Mouse (Mus musculus): ENCODE measurements at regions not wholly inside any gene's neighbourhood (a gene's known extent, or its start where the extent isn't known, plus 50 kb on each side); places are given as distances from the start of the nearest gene placed in this dataset.

- DNase-seq = no peak
Measured at GRCm38 (mm10) chr14:102402061-102402689, 580.3 kb downstream of the Kctd12 start.

GRCm38 (mm10) chr14:102396036-102396734 lies 586.3 kb downstream of the Kctd12 start:
- no peak for DNase-seq

GRCm38 (mm10) chr14:102392351-102392750 lies 590.1 kb downstream of the Kctd12 start:
- DNase-seq = no peak

GRCm38 (mm10) chr14:102372994-102373567 lies 609.4 kb downstream of the Kctd12 start:
- DNase-seq = no peak

- no peak for DNase-seq
Measured at GRCm38 (mm10) chr14:102361589-102361988, 620.8 kb downstream of the Kctd12 start.

- DNase-seq = no peak
Measured at GRCm38 (mm10) chr14:102329409-102329808, 599.7 kb downstream of the Lmo7 start.

GRCm38 (mm10) chr14:102306332-102306731 lies 576.6 kb downstream of the Lmo7 start:
- DNase-seq = no peak

GRCm38 (mm10) chr14:102302826-102303225 lies 573.1 kb downstream of the Lmo7 start:
- no peak for DNase-seq

GRCm38 (mm10) chr14:102300251-102300650 lies 570.5 kb downstream of the Lmo7 start:
- no peak for DNase-seq

GRCm38 (mm10) chr14:102291361-102291760 lies 561.6 kb downstream of the Lmo7 start:
- DNase-seq = no peak

GRCm38 (mm10) chr14:102250076-102250475 lies 520.3 kb downstream of the Lmo7 start:
- DNase-seq = no peak

- DNase-seq = no peak
Measured at GRCm38 (mm10) chr14:102248581-102248980, 518.8 kb downstream of the Lmo7 start.

GRCm38 (mm10) chr14:102248023-102248422 lies 518.3 kb downstream of the Lmo7 start:
- no peak for DNase-seq

GRCm38 (mm10) chr14:102243806-102244536 lies 514.2 kb downstream of the Lmo7 start:
- DNase-seq = no peak

GRCm38 (mm10) chr14:102216581-102217368 lies 487.0 kb downstream of the Lmo7 start:
- DNase-seq = no peak

- DNase-seq = no peak
Measured at GRCm38 (mm10) chr14:102215267-102215964, 485.7 kb downstream of the Lmo7 start.

GRCm38 (mm10) chr14:102212079-102212478 lies 482.3 kb downstream of the Lmo7 start:
- peak in 1 of 2 experiments; percentile 4 for DNase-seq

GRCm38 (mm10) chr14:102204881-102205671 lies 475.3 kb downstream of the Lmo7 start:
- DNase-seq = no peak

GRCm38 (mm10) chr14:102199430-102199829 lies 469.7 kb downstream of the Lmo7 start:
- DNase-seq = no peak

- DNase-seq = no peak
Measured at GRCm38 (mm10) chr14:102190786-102191185, 461.0 kb downstream of the Lmo7 start.

- no peak for DNase-seq
Measured at GRCm38 (mm10) chr14:102181269-102181668, 451.5 kb downstream of the Lmo7 start.

Data from heart, adult 18-20 months (tissue).